Mouse (Mus musculus): ENCODE data around the gene Hyou1. TPM values are rescaled to one million over a fixed set of nuclear protein-coding genes. Genes with fewer than 3 reads are reported as not detected.

The Hyou1 gene
- polyA plus RNA-seq, 1 experiment from 2014 or later = 30.6 TPM

GRCm38 (mm10) chr9:44341487-44341886 is 37.8 kb upstream of the Hyou1 start:
- no peak for ATAC-seq (ENCODE audit: insufficient read depth, low FRiP score, low read depth)
- no peak overlapping the region for H3K9ac ChIP-seq
- no peaks in the 10 kb centered on the region for H3K9me3 ChIP-seq

GRCm38 (mm10) chr9:44342173-44342572 is 37.1 kb upstream of the Hyou1 start:
- WGBS = 66% methylated on average over 3 of the region's 3 CpGs
- Histone ChIP-seq H3K4me1 (peaks cover 20% of the 10 kb centered on the region), H3K27me3 (replicated peaks) (no peaks in the 10 kb centered on the region), H3K9ac (no peak overlapping the region), H3K27ac (peak overlapping the region; percentile 100; the same call in 1 of the 2 replicates), H3K9me3 (no peaks in the 10 kb centered on the region), H3K36me3 (peaks cover 11% of the 10 kb centered on the region), H3K4me3 (replicated peaks) (peak overlapping the region; percentile 16), H3K4me2 (peak overlapping the region; percentile 80)
- peak; percentile 70; the same call in 1 of the 2 replicates for ATAC-seq (ENCODE audit: insufficient read depth, low FRiP score, low read depth)

More at GRCm38 (mm10) chr9:44341487-44341886, 37.8 kb upstream of the Hyou1 start:
- 88% methylated on average over 5 of the region's 5 CpGs for WGBS
- H3K4me3 ChIP-seq (replicated peaks) = peak overlapping the region; percentile 16
- H3K4me2 ChIP-seq = no peak overlapping the region
- peak overlapping the region; percentile 100; the same call in 1 of the 2 replicates for H3K27ac ChIP-seq
- peaks cover 27% of the 10 kb centered on the region for H3K4me1 ChIP-seq
- H3K27me3 ChIP-seq (replicated peaks) = no peaks in the 10 kb centered on the region
- H3K36me3 ChIP-seq = peaks cover 15% of the 10 kb centered on the region

- H3K4me3 ChIP-seq (replicated peaks) = no peak overlapping the region
- H3K9ac ChIP-seq = peak overlapping the region; percentile 52; the same call in 1 of the 2 replicates
- H3K27ac ChIP-seq = peak overlapping the region; percentile 100
Observed at GRCm38 (mm10) chr9:44342605-44343004, 36.7 kb upstream of the Hyou1 start.

GRCm38 (mm10) chr9:44343290-44343689 is 36.0 kb upstream of the Hyou1 start:
- Histone ChIP-seq H3K27me3 (replicated peaks) (no peaks in the 10 kb centered on the region), H3K9me3 (no peaks in the 10 kb centered on the region), H3K4me3 (replicated peaks) (peak overlapping the region; percentile 97), H3K9ac (peak overlapping the region; percentile 52; the same call in 1 of the 2 replicates), H3K4me1 (peaks cover 13% of the 10 kb centered on the region), H3K27ac (peak overlapping the region; percentile 100), H3K36me3 (peaks cover 19% of the 10 kb centered on the region), H3K4me2 (peak overlapping the region; percentile 80)
- 10% methylated on average over 6 of the region's 6 CpGs for WGBS
- ATAC-seq (ENCODE audit: insufficient read depth, low FRiP score, low read depth) = peak; percentile 72

More at GRCm38 (mm10) chr9:44342605-44343004, 36.7 kb upstream of the Hyou1 start:
- no peak for ATAC-seq (ENCODE audit: insufficient read depth, low FRiP score, low read depth)
- Histone ChIP-seq H3K4me2 (peak overlapping the region; percentile 80), H3K36me3 (peaks cover 13% of the 10 kb centered on the region), H3K9me3 (no peaks in the 10 kb centered on the region), H3K27me3 (replicated peaks) (no peaks in the 10 kb centered on the region), H3K4me1 (peaks cover 16% of the 10 kb centered on the region)
- 75% methylated on average over 1 of the region's 1 CpGs for WGBS

GRCm38 (mm10) chr9:44343781-44344421 is 35.4 kb upstream of the Hyou1 start, which contains the start of gene Hmbs:
TSS of gene Hmbs (minus strand) at chr9:44344228.
- peaks cover 20% of the 10 kb centered on the region for H3K36me3 ChIP-seq
- peaks cover 13% of the 10 kb centered on the region for H3K4me1 ChIP-seq
- peak within 1 kb of the TSS; percentile 100 for H3K27ac ChIP-seq
- WGBS = under 1% methylated on average over 39 of the region's 39 CpGs
- peak within 1 kb of the TSS; percentile 90 for H3K9ac ChIP-seq
- peak within 1 kb of the TSS; percentile 97 for H3K4me3 ChIP-seq (replicated peaks)
- ATAC-seq (ENCODE audit: insufficient read depth, low FRiP score, low read depth) = peak; percentile 93
- H3K4me2 ChIP-seq = peak within 1 kb of the TSS; percentile 80
- H3K9me3 ChIP-seq = no peaks in the 10 kb centered on the region
- no peaks in the 10 kb centered on the region for H3K27me3 ChIP-seq (replicated peaks)

- WGBS = 85% methylated on average over 6 of the region's 6 CpGs
Observed at GRCm38 (mm10) chr9:44345570-44346433, 33.5 kb upstream of the Hyou1 start.

GRCm38 (mm10) chr9:44347166-44347565 is 32.1 kb upstream of the Hyou1 start:
- WGBS = 93% methylated on average over 9 of the region's 9 CpGs
- Histone ChIP-seq H3K4me2 (no peak overlapping the region), H3K27me3 (replicated peaks) (no peaks in the 10 kb centered on the region), H3K4me1 (peaks cover 11% of the 10 kb centered on the region), H3K27ac (no peak overlapping the region), H3K4me3 (replicated peaks) (no peak overlapping the region), H3K9me3 (no peaks in the 10 kb centered on the region), H3K36me3 (peaks cover 41% of the 10 kb centered on the region), H3K9ac (no peak overlapping the region)
- ATAC-seq (ENCODE audit: insufficient read depth, low FRiP score, low read depth) = no peak

More at GRCm38 (mm10) chr9:44345570-44346433, 33.5 kb upstream of the Hyou1 start:
- H3K36me3 ChIP-seq = peaks cover 28% of the 10 kb centered on the region
- no peak overlapping the region for H3K4me3 ChIP-seq (replicated peaks)
- no peaks in the 10 kb centered on the region for H3K9me3 ChIP-seq
- H3K4me2 ChIP-seq = no peak overlapping the region
- H3K9ac ChIP-seq = no peak overlapping the region
- no peaks in the 10 kb centered on the region for H3K27me3 ChIP-seq (replicated peaks)
- H3K4me1 ChIP-seq = peaks cover 13% of the 10 kb centered on the region
- no peak overlapping the region for H3K27ac ChIP-seq
- no peak for ATAC-seq (ENCODE audit: insufficient read depth, low FRiP score, low read depth)

- Histone ChIP-seq H3K9ac (no peak overlapping the region), H3K27ac (no peak overlapping the region), H3K36me3 (peaks cover 45% of the 10 kb centered on the region), H3K4me3 (replicated peaks) (no peak overlapping the region), H3K4me2 (no peak overlapping the region), H3K9me3 (no peaks in the 10 kb centered on the region), H3K4me1 (peaks cover 9% of the 10 kb centered on the region), H3K27me3 (replicated peaks) (no peaks in the 10 kb centered on the region)
- no peak for ATAC-seq (ENCODE audit: insufficient read depth, low FRiP score, low read depth)
- 91% methylated on average over 4 of the region's 4 CpGs for WGBS
Observed at GRCm38 (mm10) chr9:44347621-44348020, 31.7 kb upstream of the Hyou1 start.

GRCm38 (mm10) chr9:44348546-44348945 is 30.7 kb upstream of the Hyou1 start:
- H3K4me2 ChIP-seq = no peak overlapping the region
- H3K27me3 ChIP-seq (replicated peaks) = no peaks in the 10 kb centered on the region
- H3K36me3 ChIP-seq = peaks cover 54% of the 10 kb centered on the region
- WGBS = 97% methylated on average over 4 of the region's 4 CpGs
- no peak overlapping the region for H3K9ac ChIP-seq
- no peaks in the 10 kb centered on the region for H3K9me3 ChIP-seq
- no peaks in the 10 kb centered on the region; the same call in 1 of the 2 replicates for H3K4me1 ChIP-seq
- ATAC-seq (ENCODE audit: insufficient read depth, low FRiP score, low read depth) = no peak
- no peak overlapping the region for H3K4me3 ChIP-seq (replicated peaks)
- H3K27ac ChIP-seq = no peak overlapping the region

GRCm38 (mm10) chr9:44351396-44351795 is 27.9 kb upstream of the Hyou1 start:
- WGBS = 89% methylated on average over 4 of the region's 4 CpGs
- Histone ChIP-seq H3K4me1 (no peaks in the 10 kb centered on the region), H3K9ac (no peak overlapping the region), H3K27me3 (replicated peaks) (no peaks in the 10 kb centered on the region), H3K27ac (no peak overlapping the region), H3K4me3 (replicated peaks) (no peak overlapping the region), H3K36me3 (peaks cover 81% of the 10 kb centered on the region), H3K9me3 (no peaks in the 10 kb centered on the region), H3K4me2 (no peak overlapping the region)
- ATAC-seq (ENCODE audit: insufficient read depth, low FRiP score, low read depth) = no peak

GRCm38 (mm10) chr9:44352337-44352736 is 27.0 kb upstream of the Hyou1 start:
- H3K4me3 ChIP-seq (replicated peaks) = no peak overlapping the region
- no peaks in the 10 kb centered on the region for H3K4me1 ChIP-seq
- no peaks in the 10 kb centered on the region for H3K27me3 ChIP-seq (replicated peaks)
- H3K27ac ChIP-seq = no peak overlapping the region
- ATAC-seq (ENCODE audit: insufficient read depth, low FRiP score, low read depth) = no peak
- no peaks in the 10 kb centered on the region for H3K9me3 ChIP-seq
- H3K36me3 ChIP-seq = peaks cover 90% of the 10 kb centered on the region
- no peak overlapping the region for H3K4me2 ChIP-seq
- no peak overlapping the region for H3K9ac ChIP-seq
- WGBS = 85% methylated on average over 10 of the region's 10 CpGs

GRCm38 (mm10) chr9:44353142-44353541 is 26.1 kb upstream of the Hyou1 start:
- no peak overlapping the region for H3K27ac ChIP-seq
- no peaks in the 10 kb centered on the region for H3K27me3 ChIP-seq (replicated peaks)
- no peak overlapping the region for H3K4me3 ChIP-seq (replicated peaks)
- peaks cover 83% of the 10 kb centered on the region for H3K36me3 ChIP-seq
- no peaks in the 10 kb centered on the region for H3K4me1 ChIP-seq
- H3K9ac ChIP-seq = no peak overlapping the region
- no peak overlapping the region for H3K4me2 ChIP-seq
- WGBS = 92% methylated on average over 6 of the region's 6 CpGs
- H3K9me3 ChIP-seq = no peaks in the 10 kb centered on the region
- ATAC-seq (ENCODE audit: insufficient read depth, low FRiP score, low read depth) = no peak

Data from stomach, embryonic 15.5 days (tissue).